Mouse (Mus musculus) intestine, embryonic 16.5 days (tissue): Measurements from ENCODE around the gene Ift57. TPM values are rescaled to one million over a fixed set of nuclear protein-coding genes. Genes with fewer than 3 reads are reported as not detected.

Experiments
- ATAC-seq: fragments of 200-750 bp; cut with Nextera tagmentation; 2 replicates; pipeline ENCODE4 v1.8.0; 2017; ENCODE audit warnings: moderate TSS enrichment, moderate library complexity
- H3K27ac ChIP-seq: fragments of 300-500 bp; sonication (generic); 2 replicates; pipeline ENCODE4 v1.5.1; 2014; ENCODE audit warnings: mild to moderate bottlenecking, low read length
- H3K27me3 ChIP-seq: fragments of 300-500 bp; sonication (generic); replicated peaks from 2 replicates; pipeline ENCODE4 v1.6.1; 2014; ENCODE audit warnings: low read length, control low read depth, mixed read lengths; ENCODE audit not compliant: control insufficient read depth, insufficient read depth
- H3K36me3 ChIP-seq: fragments of 300-500 bp; sonication (generic); 2 replicates; pipeline ENCODE4 v1.6.1; 2014; ENCODE audit warnings: low read length, control low read depth; ENCODE audit not compliant: control insufficient read depth, insufficient read depth
- H3K4me1 ChIP-seq: fragments of 300-500 bp; sonication (generic); 2 replicates; pipeline ENCODE4 v1.6.1; 2014; ENCODE audit warnings: low read length, control low read depth, mixed read lengths; ENCODE audit not compliant: control insufficient read depth, insufficient read depth
- H3K4me2 ChIP-seq: fragments of 300-500 bp; sonication (generic); 2 replicates; pipeline ENCODE4 v1.6.1; 2014; ENCODE audit warnings: low read depth, low read length, control low read depth
- H3K4me3 ChIP-seq: fragments of 300-500 bp; sonication (generic); 2 replicates; pipeline ENCODE4 v1.5.1; 2014; ENCODE audit warnings: mild to moderate bottlenecking, low read length
- H3K9ac ChIP-seq: fragments of 300-500 bp; sonication (generic); 2 replicates; pipeline ENCODE4 v1.6.1; 2014; ENCODE audit warnings: low read depth, low read length
- H3K9me3 ChIP-seq: fragments of 300-500 bp; sonication (generic); 2 replicates; pipeline ENCODE4 v1.6.1; 2016; ENCODE audit warnings: low read length, control low read depth; ENCODE audit not compliant: control insufficient read depth
- WGBS: fragments of 180-500 bp; shearing (Covaris S2); extraction: QIAGEN DNeasy Blood & Tissue Kit; methylation state at CpG from one replicate; pipeline ENCODE4 v1.1.7; 2014; 5-methylcytosine and 5-hydroxymethylcytosine counted together
- polyA plus RNA-seq: library from polyadenylated mRNA; unstranded; fragments of >200 nt; fragmentation: Nextera tagmentation; extraction: Ambion mirVana; gene quantifications from 2 replicates; pipeline ENCODE4 v1.2.1, GENCODE M21; 2015

Gene Ift57
- polyA plus RNA-seq, 1 experiment from 2014 or later: 11.0 TPM

DNA sequence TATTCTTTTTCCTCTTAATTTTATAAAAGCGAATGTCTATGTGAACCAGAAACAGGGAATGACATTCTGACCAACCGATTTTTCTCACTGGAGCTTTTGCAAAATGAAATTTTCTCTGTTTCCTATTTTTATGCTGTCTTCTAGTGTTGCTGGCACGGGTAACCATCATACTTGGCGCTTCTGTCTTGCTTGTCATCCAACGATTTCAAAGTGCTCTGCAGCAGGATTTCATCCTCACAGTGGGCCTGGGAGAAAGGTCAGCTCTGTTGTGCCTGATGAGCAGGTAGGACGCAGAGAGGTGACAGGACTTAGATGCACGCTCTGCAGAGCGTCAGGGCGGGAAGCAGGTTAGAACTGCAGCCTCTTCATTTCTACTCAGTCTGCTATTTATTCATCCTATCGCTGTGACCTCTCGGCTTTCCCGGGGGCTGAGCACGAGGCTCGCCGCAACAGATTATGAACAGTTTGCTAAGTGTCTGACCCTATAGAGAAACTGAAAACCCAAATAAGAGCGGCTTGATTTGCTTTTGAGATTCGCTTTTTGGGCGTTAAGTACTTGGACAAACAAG lies 108.9 kb downstream of the Ift57 start:
- peaks cover 3% of the 10 kb centered on the region; the same call in 1 of the 2 replicates for H3K4me1 ChIP-seq
- H3K27ac ChIP-seq: no peak overlapping the region
- H3K9me3 ChIP-seq: no peaks in the 10 kb centered on the region
- H3K27me3 ChIP-seq: no peaks in the 10 kb centered on the region
- 68% methylated on average over 18 of the region's 18 CpGs for WGBS
- no peaks in the 10 kb centered on the region for H3K36me3 ChIP-seq
- ATAC-seq: no peak
- no peak overlapping the region for H3K4me3 ChIP-seq
- no peak overlapping the region for H3K4me2 ChIP-seq
- H3K9ac ChIP-seq: no peak overlapping the region

GRCm38 (mm10) chr16:49811897-49812296 lies 112.9 kb downstream of the Ift57 start:
- WGBS: 69% methylated on average over 2 of the region's 2 CpGs
- H3K27me3 ChIP-seq: no peaks in the 10 kb centered on the region
- no peak for ATAC-seq
- no peaks in the 10 kb centered on the region for H3K4me1 ChIP-seq
- no peak overlapping the region for H3K27ac ChIP-seq
- no peak overlapping the region for H3K9ac ChIP-seq
- H3K36me3 ChIP-seq: no peaks in the 10 kb centered on the region
- no peak overlapping the region for H3K4me2 ChIP-seq
- no peak overlapping the region for H3K4me3 ChIP-seq
- no peaks in the 10 kb centered on the region for H3K9me3 ChIP-seq

DNA sequence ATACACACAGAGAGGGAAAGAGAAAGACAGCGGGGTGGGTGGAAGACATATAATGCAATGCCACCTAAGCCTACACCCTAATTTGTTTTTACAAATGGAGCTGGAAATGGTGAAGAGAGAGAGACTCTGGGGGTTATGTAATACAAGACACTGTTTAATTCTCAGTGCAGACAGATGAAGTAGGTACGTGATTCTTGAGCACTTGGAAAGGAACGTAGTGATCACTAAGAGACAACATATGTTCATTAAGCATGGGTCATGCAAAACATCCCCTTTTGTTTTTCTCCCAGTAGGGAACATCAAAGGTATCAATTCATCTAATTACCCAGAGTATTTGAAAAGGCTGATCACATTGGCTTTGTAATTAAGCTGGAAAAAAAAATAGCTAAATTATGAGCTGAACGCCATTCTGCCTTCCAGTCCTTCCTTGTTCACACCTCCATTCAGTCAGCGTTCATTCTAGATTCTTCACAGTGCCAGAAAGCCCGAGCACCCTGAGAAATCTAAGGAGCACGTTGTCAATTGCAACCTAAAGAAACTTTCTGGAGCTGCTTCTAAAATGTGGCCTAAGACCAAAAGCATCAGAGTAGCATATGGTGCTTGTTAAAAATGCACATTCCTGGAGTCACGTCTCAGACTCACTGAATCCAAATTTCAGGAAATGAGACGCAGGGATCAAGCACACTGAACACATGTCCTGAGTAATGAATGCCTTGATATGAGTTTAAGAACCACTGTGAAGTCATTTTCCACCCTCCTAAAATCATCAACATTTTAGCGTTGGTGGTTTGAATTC lies 114.0 kb downstream of the Ift57 start:
- Histone ChIP-seq H3K9ac (no peak overlapping the region), H3K27me3 (no peaks in the 10 kb centered on the region), H3K27ac (no peak overlapping the region), H3K4me3 (no peak overlapping the region), H3K4me2 (no peak overlapping the region), H3K9me3 (no peaks in the 10 kb centered on the region), H3K4me1 (no peaks in the 10 kb centered on the region), H3K36me3 (no peaks in the 10 kb centered on the region)
- no peak for ATAC-seq
- WGBS: 74% methylated on average over 10 of the region's 10 CpGs

- no peak for ATAC-seq
- Histone ChIP-seq H3K9me3 (no peaks in the 10 kb centered on the region), H3K4me3 (no peak overlapping the region), H3K9ac (no peak overlapping the region), H3K36me3 (no peaks in the 10 kb centered on the region), H3K27me3 (no peaks in the 10 kb centered on the region), H3K4me1 (no peaks in the 10 kb centered on the region), H3K4me2 (no peak overlapping the region), H3K27ac (no peak overlapping the region)
- 56% methylated on average over 4 of the region's 4 CpGs for WGBS
These were observed 115.4 kb downstream of the Ift57 start for GRCm38 (mm10) chr16:49814419-49814818.

Other genes starting within 250 kb of the Ift57 start
- gene Cd47, start 101.3 kb downstream of the Ift57 start, polyA plus RNA-seq: 76.5 and 80.3 TPM in 2 replicates